Mouse (Mus musculus) layer of hippocampus, adult 9-10 months (tissue): ENCODE results near the gene Rab3c.

ENCODE experiments used
- DNase-seq: peaks from one replicate; pipeline ENCODE4 v3.0.0; 2022; ENCODE audit warnings: low spot score

The Rab3c gene

DNA sequence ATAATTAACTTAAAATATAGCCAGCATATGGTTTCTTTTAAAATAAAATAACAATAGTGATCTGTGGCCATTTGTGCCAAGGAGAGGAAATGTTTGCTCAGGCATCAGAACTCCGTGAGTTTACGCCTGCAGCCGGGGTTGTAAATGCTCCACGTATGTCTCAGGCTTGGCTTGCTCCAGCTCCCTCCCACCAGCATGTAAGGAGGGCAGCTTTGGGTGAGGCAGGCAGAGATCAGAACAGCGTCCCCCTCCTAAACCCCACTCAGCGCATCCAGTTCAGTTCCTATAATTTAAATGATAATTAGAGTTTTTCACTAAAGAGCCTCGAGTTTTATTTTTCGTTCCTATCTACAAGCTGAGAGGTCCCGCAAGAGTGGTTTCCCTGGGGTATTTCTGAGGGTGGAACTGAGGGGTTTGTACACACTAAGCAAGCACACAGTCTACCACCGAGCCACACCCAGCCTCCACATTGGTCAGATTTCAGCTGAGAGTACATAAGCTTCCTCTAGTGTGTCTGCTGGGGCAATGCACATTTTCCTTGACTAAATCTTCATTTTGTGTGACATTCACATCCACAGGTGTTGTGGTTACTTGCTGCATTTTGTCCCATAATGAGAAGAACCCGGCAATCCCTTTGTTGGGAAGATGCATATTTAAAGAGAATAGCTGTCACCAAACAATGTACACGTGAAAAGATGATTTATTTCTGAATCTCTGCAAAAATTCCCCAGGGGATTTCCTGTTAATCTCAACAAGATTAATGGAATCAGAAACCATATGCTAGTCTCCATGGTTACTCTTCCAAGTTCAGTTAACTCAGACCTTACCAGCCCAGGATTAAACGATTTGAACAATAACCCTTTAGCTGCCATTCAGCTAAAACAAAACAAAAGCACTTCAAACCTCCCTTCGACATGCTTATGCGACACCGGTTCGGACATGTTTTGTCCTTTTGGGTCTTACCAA lies 186.8 kb downstream of the Rab3c start:
- DNase-seq = no peak

DNA sequence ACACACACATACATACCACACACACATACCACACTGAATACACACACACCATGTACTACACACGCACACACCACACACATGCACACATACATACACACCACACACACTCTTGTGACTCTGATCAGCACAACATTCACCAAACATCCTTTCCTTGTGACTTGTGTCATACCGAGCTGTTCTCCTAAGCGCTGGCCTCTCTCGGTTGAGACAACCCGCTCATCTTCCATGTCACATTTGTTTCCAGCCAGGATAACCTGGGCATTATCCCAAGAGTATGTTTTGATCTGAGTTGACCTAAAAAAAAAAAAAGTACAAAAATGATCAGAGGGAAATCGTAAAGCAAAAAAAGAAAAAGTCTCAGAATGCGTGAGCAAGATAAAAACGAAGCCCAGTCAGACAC lies 196.8 kb downstream of the Rab3c start:
- DNase-seq = no peak

DNA sequence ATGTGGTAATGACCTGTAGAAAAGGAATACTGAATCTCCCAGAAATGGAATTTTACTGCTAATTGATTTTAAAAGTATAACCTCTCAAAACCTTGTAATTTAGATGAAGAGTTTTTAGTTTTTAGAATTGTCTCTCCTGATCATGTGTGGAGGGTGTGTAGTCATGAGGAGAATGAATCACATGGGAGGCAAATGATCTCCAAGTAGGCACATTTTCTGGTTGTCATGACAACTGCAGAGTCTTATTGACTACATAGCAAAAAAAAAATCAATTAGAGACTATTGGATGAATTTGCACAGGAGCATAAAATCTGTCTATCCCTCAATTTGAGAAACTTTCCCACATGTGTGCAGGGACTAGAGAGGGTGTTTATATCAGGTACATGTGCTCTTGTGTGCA lies 199.6 kb downstream of the Rab3c start:
- no peak for DNase-seq

DNA sequence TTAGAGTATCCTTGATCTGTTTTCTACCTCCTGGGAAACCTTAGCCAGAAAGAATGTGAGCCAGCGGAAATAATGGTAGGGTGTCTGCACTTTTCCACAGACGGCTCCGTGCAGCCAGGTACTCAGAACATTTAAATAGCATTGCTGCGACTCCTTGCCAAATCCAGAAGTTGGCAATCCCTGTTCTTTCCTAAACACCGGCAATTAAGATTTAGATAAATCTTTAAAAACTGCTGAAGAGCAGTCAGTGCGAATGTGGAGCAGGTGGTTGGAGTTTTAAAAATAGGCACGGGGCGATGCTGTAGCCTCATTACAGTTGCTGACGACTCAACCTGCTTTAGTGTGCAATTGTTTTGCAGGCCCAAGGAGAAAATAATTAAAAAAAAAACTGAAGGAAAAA lies 205.2 kb downstream of the Rab3c start:
- no peak for DNase-seq

DNA sequence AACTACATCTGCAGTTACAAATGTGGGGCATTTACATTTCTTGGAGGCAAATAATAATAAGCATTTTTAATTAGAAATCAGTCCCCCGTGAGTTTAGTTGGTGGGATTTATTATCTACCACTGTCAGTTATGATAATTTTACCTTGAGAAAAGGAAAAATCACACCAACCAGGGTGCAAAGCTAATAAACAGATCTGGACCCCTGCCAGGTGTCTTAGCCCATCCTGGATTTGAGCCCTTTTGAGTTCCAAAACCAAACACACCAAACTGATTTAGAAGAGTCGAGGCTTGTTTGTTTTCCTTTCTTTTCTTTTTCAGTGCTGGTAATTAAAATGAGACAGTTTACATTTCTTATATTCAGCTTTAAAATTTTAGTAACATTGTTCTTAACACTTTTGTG lies 206.6 kb downstream of the Rab3c start:
- DNase-seq = no peak

DNA sequence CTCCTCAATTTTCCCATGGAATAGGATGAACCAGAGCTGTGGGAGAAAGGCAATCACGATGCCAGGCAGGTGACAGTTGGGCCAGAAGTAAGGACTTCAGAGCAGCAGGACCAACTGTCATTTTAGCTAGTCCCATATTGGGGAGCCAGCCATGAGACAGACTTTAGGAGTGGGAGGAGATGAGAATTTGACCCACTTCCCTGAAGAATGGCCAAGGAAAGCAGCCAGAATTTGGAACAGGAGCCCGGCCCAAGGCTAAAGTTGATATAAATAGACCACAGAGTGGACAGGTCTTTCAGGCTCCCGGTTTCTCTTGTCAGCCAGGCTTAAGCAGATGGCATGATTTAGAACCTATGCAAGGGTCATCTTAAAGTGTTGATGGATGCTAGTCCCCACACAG lies 213.6 kb downstream of the Rab3c start:
- DNase-seq = no peak

DNA sequence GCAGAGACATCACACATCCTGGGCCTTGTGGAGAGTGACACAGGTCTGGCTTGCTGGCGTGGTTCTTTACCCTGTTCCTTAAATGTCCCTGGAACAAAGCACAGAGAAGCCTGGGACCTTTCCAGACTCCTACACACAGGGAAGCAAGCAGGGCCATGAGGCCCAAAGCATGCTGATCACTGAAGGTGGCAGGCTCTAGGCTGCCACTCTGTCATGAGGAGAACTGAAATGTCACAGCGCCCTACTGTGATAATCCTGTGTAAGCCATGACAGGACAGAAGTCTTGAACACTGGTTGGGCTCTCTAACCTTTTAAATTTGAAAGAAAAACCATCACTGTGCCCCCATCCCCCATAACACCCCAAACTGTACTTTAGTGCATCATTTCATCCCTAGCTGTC lies 214.1 kb downstream of the Rab3c start:
- no peak for DNase-seq

DNA sequence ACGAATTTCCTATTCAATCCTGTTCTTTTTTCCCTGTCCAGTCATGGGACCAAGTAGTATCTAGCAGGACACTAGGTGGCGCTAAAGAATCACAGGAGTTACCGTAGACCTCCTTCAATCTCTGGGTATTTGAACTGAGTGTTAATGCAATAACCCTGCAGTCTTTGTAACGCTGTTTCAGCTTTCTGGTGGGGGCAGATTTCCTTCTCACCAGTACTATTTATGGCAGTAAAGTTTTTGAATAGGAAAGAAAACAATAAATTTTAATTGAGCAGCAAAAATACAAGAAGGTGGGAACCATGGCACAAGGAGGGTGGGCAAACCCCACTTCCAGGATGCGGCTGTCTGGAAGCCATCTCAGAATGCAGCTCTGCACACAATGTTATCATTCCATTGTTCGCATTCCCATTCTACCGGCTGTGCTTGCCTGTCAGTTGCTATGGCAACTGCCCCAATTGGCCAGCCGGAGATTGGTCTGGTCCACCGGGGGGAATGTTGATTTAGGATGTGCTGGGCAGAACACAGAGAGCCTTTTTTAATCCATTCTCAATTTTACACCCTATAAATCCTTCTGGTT lies 217.9 kb downstream of the Rab3c start:
- DNase-seq = peak; percentile 71

DNA sequence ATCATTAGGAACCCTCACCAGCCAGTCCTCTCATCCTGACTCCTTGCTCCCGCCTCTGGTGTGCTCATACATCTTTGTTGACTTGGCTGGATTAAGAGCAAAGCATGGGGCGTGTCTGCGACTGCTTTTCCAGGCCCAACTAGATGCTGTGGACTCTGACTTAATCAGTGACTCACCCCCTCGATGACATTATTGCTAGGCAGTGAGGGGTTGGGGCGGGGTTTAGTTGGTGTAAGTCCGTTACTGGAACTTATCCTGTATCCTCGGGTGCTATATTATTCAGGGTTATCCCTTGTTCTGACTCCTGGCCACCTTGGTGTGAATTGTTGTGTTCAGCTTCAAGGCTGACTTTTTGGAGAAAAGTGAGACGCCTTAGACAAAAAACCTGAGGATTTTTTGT lies 218.5 kb downstream of the Rab3c start:
- DNase-seq = no peak

DNA sequence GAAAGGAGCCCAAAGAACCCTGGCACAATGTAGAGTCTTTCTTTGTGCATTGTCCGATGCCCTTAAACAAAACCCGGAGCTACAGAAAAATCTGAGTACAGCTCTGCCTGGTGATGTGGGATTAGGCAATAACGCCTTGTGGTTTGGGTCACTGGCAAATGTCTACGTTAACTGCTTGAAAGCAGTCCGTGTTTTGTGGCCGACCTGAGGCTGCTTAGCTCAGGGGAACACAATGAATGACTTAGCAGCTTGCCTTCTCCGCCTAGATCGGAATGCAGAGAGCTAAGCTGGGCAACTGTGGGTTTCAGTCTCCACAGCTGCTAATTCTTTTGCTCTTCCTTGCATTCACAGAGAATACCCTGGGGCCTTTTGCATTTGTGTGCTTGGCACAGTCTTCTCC lies 226.3 kb downstream of the Rab3c start:
- no peak for DNase-seq

DNA sequence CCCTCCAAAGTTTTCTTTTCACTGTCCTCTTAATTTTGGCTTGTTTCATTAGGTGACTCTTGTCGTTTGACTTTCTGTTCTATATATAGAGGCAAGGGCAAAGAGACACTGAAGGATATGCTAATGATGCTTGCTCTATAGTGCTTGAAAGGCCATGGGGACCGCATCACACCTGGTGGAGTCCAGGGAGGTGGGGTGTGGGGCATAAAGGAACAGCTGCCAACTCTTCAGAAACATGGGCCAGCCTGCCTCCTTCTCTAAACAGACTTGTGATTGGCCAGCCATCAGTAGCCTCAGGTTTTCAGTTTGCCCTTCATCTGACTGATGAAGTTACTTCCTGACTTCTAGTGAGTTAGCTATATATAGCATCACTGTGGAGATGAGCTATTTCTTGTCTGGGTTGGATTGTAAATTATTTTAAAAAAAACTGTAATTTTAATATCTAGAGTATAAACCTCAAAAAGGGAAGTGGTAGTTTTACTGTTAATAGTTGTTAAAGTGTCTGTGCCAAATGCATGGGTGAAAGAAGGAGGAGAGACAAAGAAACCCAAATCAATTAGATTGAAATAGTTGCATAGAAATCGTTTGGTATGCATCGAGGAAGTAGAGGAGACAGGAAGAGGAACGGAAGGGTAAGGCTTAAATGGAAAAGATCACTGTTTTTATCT lies 231.9 kb downstream of the Rab3c start:
- no peak for DNase-seq

DNA sequence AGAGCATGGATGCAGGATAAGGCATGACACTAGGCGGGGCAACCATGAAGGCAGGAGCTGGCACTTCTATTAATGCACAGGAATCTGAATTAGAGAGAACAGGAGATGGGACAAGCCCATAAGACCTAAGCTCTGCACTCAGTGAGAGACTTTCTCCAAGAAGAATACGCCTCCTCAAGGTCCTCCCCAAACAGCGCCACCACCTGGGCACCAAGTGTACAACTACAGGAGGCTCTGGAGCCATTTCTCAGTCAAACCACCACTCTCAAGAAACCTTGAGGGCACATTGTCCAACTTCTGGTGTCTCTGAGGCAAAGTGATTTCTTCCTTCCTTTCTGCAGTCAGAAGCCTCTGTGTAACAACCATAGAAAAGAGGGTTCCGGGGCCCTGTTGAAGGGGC lies 236.4 kb downstream of the Rab3c start:
- no peak for DNase-seq

DNA sequence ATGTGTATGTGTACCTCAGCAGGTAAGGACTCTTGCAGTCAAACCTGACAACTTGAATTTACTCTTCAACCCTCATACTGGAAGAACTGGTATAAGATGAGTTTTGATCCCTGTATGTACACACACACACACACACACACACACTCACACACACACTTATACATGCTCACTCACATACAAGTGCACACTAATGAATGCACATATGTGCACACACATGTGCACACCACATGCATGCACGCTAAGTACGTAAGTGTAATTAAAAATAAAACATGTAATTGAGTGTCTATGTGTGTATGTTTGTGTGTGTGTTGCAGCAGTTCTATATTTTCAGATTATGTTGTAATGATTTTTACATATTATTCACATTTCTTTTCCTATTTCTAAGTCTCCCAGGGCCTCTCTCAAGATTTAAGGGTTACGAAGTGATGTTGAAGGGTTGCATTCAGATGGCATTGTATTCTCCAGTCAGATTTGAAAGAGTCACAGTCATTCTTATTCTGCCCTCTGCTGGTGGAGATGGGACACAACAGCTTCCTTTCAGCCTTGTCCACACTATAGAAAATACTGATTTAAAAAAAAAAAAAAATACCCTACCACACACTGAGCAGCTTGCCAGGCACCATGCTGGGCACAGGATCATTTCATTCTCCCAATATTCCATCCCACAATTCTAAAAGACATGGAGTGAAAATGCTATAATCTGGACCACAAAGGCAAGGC lies 240.9 kb downstream of the Rab3c start:
- DNase-seq = no peak

DNA sequence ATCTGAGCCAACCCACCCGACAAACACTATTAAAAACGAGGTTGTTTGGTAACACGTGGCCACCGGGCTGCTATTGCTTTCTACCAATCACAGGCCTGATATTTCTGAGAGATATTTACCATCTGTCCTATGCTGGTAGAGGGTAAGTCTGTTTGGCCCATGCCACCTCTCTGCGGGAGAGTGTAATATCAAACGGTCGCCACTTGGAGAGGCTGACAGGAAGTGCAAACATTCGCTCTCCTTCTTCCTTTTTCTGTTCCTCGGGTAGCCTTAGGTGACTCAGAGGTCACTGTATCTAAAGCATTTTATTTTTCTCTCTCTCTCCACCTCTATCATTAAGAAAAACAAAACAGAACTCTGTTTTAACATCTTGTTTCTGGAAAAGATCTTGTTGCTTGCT lies 241.6 kb downstream of the Rab3c start:
- no peak for DNase-seq

DNA sequence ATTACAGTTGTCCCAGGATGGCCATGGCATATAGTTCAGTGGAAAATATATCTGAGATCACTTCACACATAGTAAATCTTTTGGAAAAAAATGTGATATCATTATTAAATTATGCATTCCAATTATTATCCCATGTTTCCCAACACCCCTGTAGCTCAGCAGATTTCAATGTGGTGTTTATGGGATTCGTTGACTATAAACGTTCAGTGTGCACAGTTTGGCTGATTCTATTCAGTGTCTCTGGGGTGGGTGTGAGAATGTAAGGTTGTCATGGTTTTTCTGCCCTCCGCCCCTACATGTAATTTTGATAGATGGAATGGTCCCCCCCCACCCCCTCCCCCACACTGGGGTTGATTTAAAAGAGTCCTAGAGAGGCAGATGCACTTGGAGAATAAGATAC lies 242.3 kb downstream of the Rab3c start:
- DNase-seq = no peak

DNA sequence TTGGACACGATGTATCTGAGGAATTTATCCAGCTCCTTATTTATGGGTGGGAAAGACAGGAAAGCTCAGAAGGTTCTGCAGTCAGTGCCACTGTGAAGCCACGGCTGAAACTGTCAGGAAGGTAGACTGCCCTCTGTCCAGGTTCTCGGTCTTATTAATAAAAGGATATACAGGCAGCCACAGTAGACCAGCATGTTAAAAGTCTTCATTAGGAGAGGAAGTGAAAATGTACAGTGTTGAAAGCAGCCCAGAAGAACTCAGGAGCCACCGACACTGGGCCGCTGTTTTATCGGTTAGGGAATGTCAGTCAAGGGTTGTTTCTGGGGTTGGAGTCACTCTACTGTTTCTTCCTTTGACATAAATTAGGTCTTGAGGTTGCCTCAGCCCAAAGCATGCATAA lies 245.9 kb downstream of the Rab3c start:
- DNase-seq = no peak

DNA sequence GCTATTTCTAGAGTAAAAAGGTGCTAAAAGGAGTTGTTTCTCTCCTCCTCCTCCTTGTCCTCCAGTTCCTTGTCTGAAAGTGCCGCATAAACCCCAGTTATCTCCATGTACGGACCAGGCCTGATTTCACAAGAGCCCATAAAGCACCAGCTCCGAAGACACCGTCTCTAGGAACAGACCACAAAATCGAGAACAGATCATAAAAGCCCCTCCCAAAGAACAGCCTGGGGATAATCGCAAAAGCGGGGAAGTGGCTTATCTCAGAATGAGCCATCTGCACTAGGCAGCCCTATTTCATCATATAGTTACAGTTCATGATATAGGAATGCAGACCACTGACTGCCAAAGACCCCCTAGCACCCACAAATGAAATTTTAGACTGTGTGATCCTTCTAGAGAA lies 246.8 kb downstream of the Rab3c start:
- no peak for DNase-seq

DNA sequence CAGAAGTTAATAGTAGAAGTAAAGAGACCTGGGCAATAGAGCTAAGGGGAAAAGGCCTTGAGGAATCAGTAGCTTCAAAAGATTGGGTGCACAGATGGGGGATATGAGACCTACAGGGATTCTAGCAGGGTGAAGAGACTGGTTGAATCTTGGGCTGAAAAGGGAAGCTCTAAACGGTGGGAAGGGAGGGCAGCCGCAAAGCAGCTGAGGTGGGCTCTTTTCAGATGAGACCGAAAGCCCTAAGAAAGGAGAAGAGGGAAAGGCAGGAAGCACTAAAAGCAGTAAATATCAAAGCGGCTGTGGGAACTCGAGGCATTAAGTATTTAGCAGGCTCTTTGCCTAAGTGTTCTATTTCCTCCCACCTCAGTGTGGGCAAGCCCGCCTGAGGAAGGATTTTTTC lies 248.9 kb downstream of the Rab3c start:
- DNase-seq = no peak

DNA sequence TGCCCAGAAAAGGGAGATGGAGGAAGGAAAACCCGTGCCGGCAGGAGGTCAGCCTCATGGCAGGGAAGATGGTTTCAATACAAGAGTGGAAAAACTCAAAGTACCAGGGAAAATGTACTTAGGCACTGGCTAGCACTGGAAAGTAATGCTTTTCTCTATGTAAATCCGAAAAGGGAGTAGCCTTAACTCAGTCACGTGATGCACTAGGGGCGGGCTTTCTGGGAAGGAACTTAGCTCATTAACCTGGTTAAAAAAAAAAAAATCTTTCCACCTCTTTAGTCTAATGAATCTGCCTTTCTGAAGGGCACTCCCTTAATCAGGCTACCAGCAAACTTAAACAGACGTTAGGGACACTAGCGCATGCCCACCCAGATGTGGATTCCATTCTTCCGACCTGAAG lies 249.7 kb downstream of the Rab3c start:
- DNase-seq = no peak

DNA sequence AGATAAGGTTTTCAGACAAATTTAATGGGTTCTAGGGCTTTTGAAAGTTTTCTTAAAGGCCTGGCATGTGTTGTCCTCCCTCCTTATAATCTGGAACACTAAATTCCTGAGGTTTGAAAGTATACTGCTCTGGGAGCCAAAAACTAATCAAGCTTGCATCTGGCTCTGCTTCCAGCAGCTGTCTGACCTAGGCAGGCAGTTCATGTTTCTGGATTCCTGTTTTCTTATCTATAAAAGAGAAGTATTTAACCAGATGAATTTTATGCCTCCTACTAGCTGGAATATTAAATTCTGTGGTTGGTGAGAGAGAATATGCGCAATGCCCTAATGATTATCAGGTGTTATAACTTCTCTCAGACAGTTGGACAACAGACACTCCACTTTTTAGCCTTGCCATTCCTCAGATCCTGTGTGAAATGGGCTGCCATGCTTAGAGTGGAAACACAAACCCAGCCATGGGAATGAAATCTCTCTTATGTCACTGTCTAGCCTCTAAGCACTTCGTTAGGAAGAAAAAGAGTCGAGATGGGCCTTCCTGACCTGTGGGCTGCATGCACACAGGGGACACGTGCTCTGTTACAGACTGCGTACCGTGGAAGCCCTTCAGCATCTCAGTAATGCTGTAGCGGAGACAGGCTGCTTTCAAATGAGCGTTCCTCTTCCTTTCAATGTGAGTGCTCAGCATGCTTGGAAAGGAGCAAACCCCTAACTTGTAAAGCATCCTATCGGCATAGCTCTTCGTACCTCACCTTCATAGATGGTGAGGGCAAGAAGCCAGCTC lies 256.2 kb downstream of the Rab3c start:
- no peak for DNase-seq

DNA sequence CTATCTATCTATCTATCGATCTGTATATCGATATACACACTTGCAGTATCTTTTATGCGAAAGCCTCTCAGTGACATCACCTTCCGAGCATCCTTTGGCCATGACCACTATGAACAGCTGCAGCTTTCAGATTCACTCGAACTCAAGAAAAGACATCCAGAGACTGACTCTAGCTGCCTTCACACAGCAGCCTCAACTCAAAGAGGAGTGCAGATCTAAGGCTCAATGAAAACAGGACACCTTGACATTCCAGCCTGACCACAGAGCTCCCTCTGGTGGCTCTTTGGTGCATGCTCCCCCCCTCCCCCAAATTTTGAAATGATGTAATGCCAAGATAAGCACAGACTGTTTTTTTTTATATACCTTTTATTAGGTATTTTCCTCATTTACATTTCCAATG lies 257.8 kb downstream of the Rab3c start:
- no peak for DNase-seq

DNA sequence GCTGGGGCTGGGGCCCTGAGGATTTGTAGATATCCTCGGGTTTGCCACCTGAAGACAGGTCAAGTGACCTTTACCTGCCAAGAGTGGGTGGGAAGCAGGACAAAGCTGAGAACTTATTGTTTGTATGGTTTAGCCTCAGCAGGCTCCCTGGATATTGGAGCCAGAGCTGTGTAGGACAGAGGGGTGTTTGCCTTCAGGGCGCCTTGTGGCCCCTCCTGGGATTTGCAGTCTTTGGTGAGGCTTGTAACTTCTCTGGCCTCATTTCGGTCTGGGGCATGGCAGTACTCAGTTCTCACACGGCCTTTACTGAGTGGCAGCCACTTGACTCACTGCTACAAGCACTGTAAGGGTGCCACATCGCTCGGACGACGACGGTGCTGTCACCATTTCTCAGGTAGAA lies 261.0 kb downstream of the Rab3c start:
- DNase-seq = no peak
